Mouse (Mus musculus): Measurements from ENCODE around the gene Rock2. TPM values are rescaled to one million over a fixed set of nuclear protein-coding genes. Genes with fewer than 3 reads are reported as not detected.

The Rock2 gene
- polyA plus RNA-seq, 1 experiment from 2014 or later: 12.6 TPM

Other genes starting within 250 kb of the Rock2 start
- not detected in 2 replicates for gene Ntsr2, start 241.5 kb upstream of the Rock2 start, polyA plus RNA-seq (2014; fragmentation: Nextera tagmentation; extraction: Ambion mirVana)
- gene Greb1, start 94.0 kb upstream of the Rock2 start, polyA plus RNA-seq (2014; fragmentation: Nextera tagmentation; extraction: Ambion mirVana): 11.4 and 17.9 TPM in 2 replicates
- gene E2f6, start 83.9 kb upstream of the Rock2 start, polyA plus RNA-seq (2014; fragmentation: Nextera tagmentation; extraction: Ambion mirVana): 67.0 and 71.1 TPM in 2 replicates
- gene Pqlc3, start 105.5 kb downstream of the Rock2 start, polyA plus RNA-seq (2014; fragmentation: Nextera tagmentation; extraction: Ambion mirVana): 5.4 and 5.6 TPM in 2 replicates
- 0.33 and 0.93 TPM in 2 replicates for gene 2410004P03Rik, start 116.8 kb downstream of the Rock2 start, polyA plus RNA-seq (2014; fragmentation: Nextera tagmentation; extraction: Ambion mirVana)

Measured in limb, embryonic 11.5 days (tissue).